Mouse (Mus musculus) kidney, postnatal 10 days (tissue): Measurements from ENCODE around the gene Nacc2.
A peak's percentile ranks its signal among the peaks of the same experiment; 100 is the strongest.

Experiments used
- DNase-seq: peaks from one replicate; pipeline ENCODE4 v3.0.0; 2021; ENCODE audit warnings: mixed read lengths

Nacc2 gene

GRCm38 (mm10) chr2:26123079-26123648, at the start of gene Nacc2:
Gene Nacc2, minus strand, starts transcription at chr2:26123220.
- peak; percentile 52 for DNase-seq

GRCm38 (mm10) chr2:26172166-26172565, 49.1 kb upstream of the Nacc2 start:
- no peak for DNase-seq

GRCm38 (mm10) chr2:26170376-26170775, 47.4 kb upstream of the Nacc2 start:
- DNase-seq, result no peak

GRCm38 (mm10) chr2:26168843-26169579, 46.0 kb upstream of the Nacc2 start:
- no peak for DNase-seq

- no peak for DNase-seq
Observed at GRCm38 (mm10) chr2:26166890-26167289, 43.9 kb upstream of the Nacc2 start.

- no peak for DNase-seq
Observed at GRCm38 (mm10) chr2:26158064-26158463, 35.0 kb upstream of the Nacc2 start.

- no peak for DNase-seq
Observed at GRCm38 (mm10) chr2:26156191-26156977, 33.4 kb upstream of the Nacc2 start.

- DNase-seq, result peak; percentile 21
Observed at GRCm38 (mm10) chr2:26155737-26156136, 32.7 kb upstream of the Nacc2 start.

GRCm38 (mm10) chr2:26154586-26154985, 31.6 kb upstream of the Nacc2 start:
- DNase-seq, result no peak

- DNase-seq, result peak; percentile 43
Observed at GRCm38 (mm10) chr2:26153909-26154340, 30.9 kb upstream of the Nacc2 start.

GRCm38 (mm10) chr2:26153295-26153694, 30.3 kb upstream of the Nacc2 start:
- DNase-seq, result peak; percentile 73

GRCm38 (mm10) chr2:26147706-26148370, 24.8 kb upstream of the Nacc2 start:
- DNase-seq, result no peak

GRCm38 (mm10) chr2:26146337-26147042, 23.5 kb upstream of the Nacc2 start:
- DNase-seq, result no peak

GRCm38 (mm10) chr2:26145113-26145512, 22.1 kb upstream of the Nacc2 start:
- DNase-seq, result no peak

- no peak for DNase-seq
Observed at GRCm38 (mm10) chr2:26144331-26144730, 21.3 kb upstream of the Nacc2 start.

- no peak for DNase-seq
Observed at GRCm38 (mm10) chr2:26143556-26143955, 20.5 kb upstream of the Nacc2 start.

GRCm38 (mm10) chr2:26142986-26143385, 20.0 kb upstream of the Nacc2 start:
- no peak for DNase-seq

- DNase-seq, result peak; percentile 91
Observed at GRCm38 (mm10) chr2:26141893-26142635, 19.0 kb upstream of the Nacc2 start.

GRCm38 (mm10) chr2:26140903-26141302, 17.9 kb upstream of the Nacc2 start:
- DNase-seq, result no peak

GRCm38 (mm10) chr2:26140292-26140819, 17.3 kb upstream of the Nacc2 start:
- peak; percentile 100 for DNase-seq

GRCm38 (mm10) chr2:26139545-26140206, 16.7 kb upstream of the Nacc2 start:
- DNase-seq, result no peak
